Mouse (Mus musculus): Measurements from ENCODE around the gene Ttc36. TPM values are rescaled to one million over a fixed set of nuclear protein-coding genes. Genes with fewer than 3 reads are reported as not detected.

Gene Ttc36
- 127 and 154 TPM in 2 replicates for polyA plus RNA-seq (2015; fragmentation: Nextera tagmentation; extraction: Ambion mirVana)

GRCm38 (mm10) chr9:44802808-44803450, at the start of gene Ttc36:
Ttc36 (minus strand) TSS chr9:44803072.
- ATAC-seq (ENCODE audit: insufficient read depth): peak; percentile 41
- Histone ChIP-seq H3K9me3 (replicated peaks) (no peaks in the 10 kb centered on the region), H3K4me3 (replicated peaks) (peak within 1 kb of the TSS; percentile 40), H3K27ac (replicated peaks) (peak within 1 kb of the TSS; percentile 55), H3K4me1 (replicated peaks) (peaks cover 26% of the 10 kb centered on the region), H3K36me3 (replicated peaks) (peaks cover 32% of the 10 kb centered on the region), H3K9ac (0 out of 2 replicates have a peak within 1 kb of the TSS, but pooled peaks have one; percentile 9), H3K27me3 (peaks cover 39% of the 10 kb centered on the region), H3K4me2 (peak within 1 kb of the TSS; percentile 92)
- 57% methylated on average over 4 of the region's 4 CpGs for WGBS (ENCODE audit: insufficient replicate concordance)

- H3K36me3 ChIP-seq (replicated peaks): peaks cover 73% of the 10 kb centered on the region
- ATAC-seq (ENCODE audit: insufficient read depth): no peak
- H3K4me3 ChIP-seq (replicated peaks): no peak overlapping the region
- H3K9ac ChIP-seq: no peak overlapping the region
- H3K4me1 ChIP-seq (replicated peaks): no peaks in the 10 kb centered on the region
- H3K9me3 ChIP-seq (replicated peaks): no peaks in the 10 kb centered on the region
- H3K27me3 ChIP-seq: no peaks in the 10 kb centered on the region
- no peak overlapping the region for H3K27ac ChIP-seq (replicated peaks)
- 82% methylated on average over 6 of the region's 6 CpGs for WGBS (ENCODE audit: insufficient replicate concordance)
- no peak overlapping the region for H3K4me2 ChIP-seq
These were observed 44.6 kb upstream of the Ttc36 start for GRCm38 (mm10) chr9:44847446-44847845.

- peaks cover 80% of the 10 kb centered on the region for H3K36me3 ChIP-seq (replicated peaks)
These were observed 38.4 kb upstream of the Ttc36 start for GRCm38 (mm10) chr9:44841241-44841640.

GRCm38 (mm10) chr9:44836439-44836838, 33.6 kb upstream of the Ttc36 start:
- H3K9ac ChIP-seq: no peak overlapping the region
- no peaks in the 10 kb centered on the region for H3K27me3 ChIP-seq
- 36% methylated on average over 7 of the region's 7 CpGs for WGBS (ENCODE audit: insufficient replicate concordance)
- no peak for ATAC-seq (ENCODE audit: insufficient read depth)
- H3K4me2 ChIP-seq: no peak overlapping the region
- H3K4me1 ChIP-seq (replicated peaks): no peaks in the 10 kb centered on the region
- H3K9me3 ChIP-seq (replicated peaks): no peaks in the 10 kb centered on the region
- H3K27ac ChIP-seq (replicated peaks): no peak overlapping the region
- peaks cover 79% of the 10 kb centered on the region for H3K36me3 ChIP-seq (replicated peaks)
- no peak overlapping the region for H3K4me3 ChIP-seq (replicated peaks)

More at GRCm38 (mm10) chr9:44841241-44841640, 38.4 kb upstream of the Ttc36 start:
- Histone ChIP-seq H3K9ac (no peak overlapping the region), H3K27ac (replicated peaks) (no peak overlapping the region), H3K27me3 (no peaks in the 10 kb centered on the region), H3K4me3 (replicated peaks) (no peak overlapping the region), H3K4me1 (replicated peaks) (no peaks in the 10 kb centered on the region), H3K4me2 (no peak overlapping the region), H3K9me3 (replicated peaks) (no peaks in the 10 kb centered on the region)
- ATAC-seq (ENCODE audit: insufficient read depth): no peak
- 77% methylated on average over 10 of the region's 10 CpGs for WGBS (ENCODE audit: insufficient replicate concordance)

GRCm38 (mm10) chr9:44832356-44832755, 29.5 kb upstream of the Ttc36 start:
- no peak overlapping the region for H3K27ac ChIP-seq (replicated peaks)
- no peak for ATAC-seq (ENCODE audit: insufficient read depth)
- H3K9ac ChIP-seq: no peak overlapping the region
- H3K9me3 ChIP-seq (replicated peaks): no peaks in the 10 kb centered on the region
- WGBS (ENCODE audit: insufficient replicate concordance): 83% methylated on average over 4 of the region's 4 CpGs
- peaks cover 85% of the 10 kb centered on the region for H3K36me3 ChIP-seq (replicated peaks)
- H3K27me3 ChIP-seq: no peaks in the 10 kb centered on the region
- no peaks in the 10 kb centered on the region for H3K4me1 ChIP-seq (replicated peaks)
- H3K4me2 ChIP-seq: no peak overlapping the region
- H3K4me3 ChIP-seq (replicated peaks): no peak overlapping the region

GRCm38 (mm10) chr9:44830506-44830905, 27.6 kb upstream of the Ttc36 start:
- no peak for ATAC-seq (ENCODE audit: insufficient read depth)
- Histone ChIP-seq H3K4me1 (replicated peaks) (no peaks in the 10 kb centered on the region), H3K27ac (replicated peaks) (no peak overlapping the region), H3K36me3 (replicated peaks) (peaks cover 91% of the 10 kb centered on the region), H3K4me2 (no peak overlapping the region), H3K27me3 (no peaks in the 10 kb centered on the region), H3K9me3 (replicated peaks) (no peaks in the 10 kb centered on the region), H3K4me3 (replicated peaks) (no peak overlapping the region), H3K9ac (no peak overlapping the region)
- WGBS (ENCODE audit: insufficient replicate concordance): 66% methylated on average over 2 of the region's 2 CpGs

- H3K9ac ChIP-seq: no peak overlapping the region
- no peaks in the 10 kb centered on the region for H3K9me3 ChIP-seq (replicated peaks)
- no peak overlapping the region for H3K4me3 ChIP-seq (replicated peaks)
- 87% methylated on average over 11 of the region's 11 CpGs for WGBS (ENCODE audit: insufficient replicate concordance)
- peaks cover 91% of the 10 kb centered on the region for H3K36me3 ChIP-seq (replicated peaks)
- no peak overlapping the region for H3K4me2 ChIP-seq
- H3K27ac ChIP-seq (replicated peaks): no peak overlapping the region
- H3K27me3 ChIP-seq: no peaks in the 10 kb centered on the region
- H3K4me1 ChIP-seq (replicated peaks): no peaks in the 10 kb centered on the region
- ATAC-seq (ENCODE audit: insufficient read depth): no peak
These were observed 26.1 kb upstream of the Ttc36 start for GRCm38 (mm10) chr9:44828944-44829343.

GRCm38 (mm10) chr9:44826660-44827059, 23.8 kb upstream of the Ttc36 start:
- H3K4me2 ChIP-seq: no peak overlapping the region
- 84% methylated on average over 7 of the region's 7 CpGs for WGBS (ENCODE audit: insufficient replicate concordance)

GRCm38 (mm10) chr9:44819920-44820827, 17.3 kb upstream of the Ttc36 start:
- no peaks in the 10 kb centered on the region for H3K4me1 ChIP-seq (replicated peaks)
- no peak overlapping the region for H3K9ac ChIP-seq
- H3K27me3 ChIP-seq: no peaks in the 10 kb centered on the region
- H3K4me2 ChIP-seq: no peak overlapping the region
- 82% methylated on average over 15 of the region's 15 CpGs for WGBS (ENCODE audit: insufficient replicate concordance)
- H3K27ac ChIP-seq (replicated peaks): no peak overlapping the region
- no peak overlapping the region for H3K4me3 ChIP-seq (replicated peaks)
- no peak for ATAC-seq (ENCODE audit: insufficient read depth)
- peaks cover 99% of the 10 kb centered on the region for H3K36me3 ChIP-seq (replicated peaks)
- no peaks in the 10 kb centered on the region for H3K9me3 ChIP-seq (replicated peaks)

More at GRCm38 (mm10) chr9:44826660-44827059, 23.8 kb upstream of the Ttc36 start:
- no peak overlapping the region for H3K9ac ChIP-seq
- H3K4me1 ChIP-seq (replicated peaks): no peaks in the 10 kb centered on the region
- H3K27ac ChIP-seq (replicated peaks): no peak overlapping the region
- H3K27me3 ChIP-seq: no peaks in the 10 kb centered on the region
- no peak for ATAC-seq (ENCODE audit: insufficient read depth)
- H3K36me3 ChIP-seq (replicated peaks): peaks cover 93% of the 10 kb centered on the region
- H3K4me3 ChIP-seq (replicated peaks): no peak overlapping the region
- H3K9me3 ChIP-seq (replicated peaks): no peaks in the 10 kb centered on the region

- WGBS (ENCODE audit: insufficient replicate concordance): 69% methylated on average over 5 of the region's 5 CpGs
- H3K4me2 ChIP-seq: no peak overlapping the region
- no peaks in the 10 kb centered on the region for H3K9me3 ChIP-seq (replicated peaks)
- peaks cover 99% of the 10 kb centered on the region for H3K36me3 ChIP-seq (replicated peaks)
- no peak overlapping the region for H3K9ac ChIP-seq
- H3K4me1 ChIP-seq (replicated peaks): no peaks in the 10 kb centered on the region
- ATAC-seq (ENCODE audit: insufficient read depth): no peak
- no peaks in the 10 kb centered on the region for H3K27me3 ChIP-seq
- H3K4me3 ChIP-seq (replicated peaks): no peak overlapping the region
- H3K27ac ChIP-seq (replicated peaks): no peak overlapping the region
These were observed 14.7 kb upstream of the Ttc36 start for GRCm38 (mm10) chr9:44817522-44817921.

- Histone ChIP-seq H3K27ac (replicated peaks) (no peak overlapping the region), H3K9ac (no peak overlapping the region), H3K4me2 (no peak overlapping the region), H3K36me3 (replicated peaks) (peaks cover 97% of the 10 kb centered on the region), H3K27me3 (no peaks in the 10 kb centered on the region), H3K4me1 (replicated peaks) (no peaks in the 10 kb centered on the region), H3K9me3 (replicated peaks) (no peaks in the 10 kb centered on the region), H3K4me3 (replicated peaks) (no peak overlapping the region)
- no peak for ATAC-seq (ENCODE audit: insufficient read depth)
- 82% methylated on average over 8 of the region's 8 CpGs for WGBS (ENCODE audit: insufficient replicate concordance)
These were observed 11.3 kb upstream of the Ttc36 start for GRCm38 (mm10) chr9:44814179-44814578.

Data from liver, embryonic 15.5 days (tissue).